Mouse (Mus musculus) bone marrow, adult 2 months (tissue): ENCODE measurements around the gene Snapc1. TPM values are rescaled to one million over a fixed set of nuclear protein-coding genes. Genes with fewer than 3 reads are reported as not detected.

Source experiments
- H3K27ac ChIP-seq: fragments of 200-500 bp; 2 replicates; pipeline ENCODE4 v1.5.1; 2012; ENCODE audit warnings: low read depth, mild to moderate bottlenecking, control low read depth, inconsistent platforms, low read length; ENCODE audit not compliant: control insufficient read depth, poor library complexity, insufficient read depth
- H3K4me1 ChIP-seq: fragments of 200-500 bp; 2 replicates; pipeline ENCODE4 v1.6.1; 2011; ENCODE audit warnings: low read length; ENCODE audit not compliant: control insufficient read depth, insufficient read depth
- H3K4me3 ChIP-seq: fragments of 200-500 bp; replicated peaks from 2 replicates; pipeline ENCODE3; 2011; ENCODE audit warnings: mild to moderate bottlenecking, low read depth, low read length, control low read depth; ENCODE audit not compliant: control insufficient read depth
- CTCF ChIP-seq: fragments of 200-500 bp; IDR thresholded peaks from 2 replicates; pipeline ENCODE4 v1.5.1; 2011; ENCODE audit warnings: low read length, control low read depth; ENCODE audit not compliant: control insufficient read depth, insufficient read depth
- POLR2A ChIP-seq: fragments of 200-500 bp; IDR thresholded peaks from 2 replicates; pipeline ENCODE4 v1.6.1; 2011; ENCODE audit warnings: low read depth, mild to moderate bottlenecking, control low read depth, low read length, borderline replicate concordance; ENCODE audit not compliant: control insufficient read depth
- whole genome bisulfite sequencing: fragments of 180-500 bp; shearing (Covaris S2); methylation state at CpG from one replicate; pipeline ENCODE4 v1.1.7; 2018; 5-methylcytosine and 5-hydroxymethylcytosine counted together
- polyA plus RNA-seq: library from polyadenylated mRNA; stranded (reverse); fragments of >200 nt; gene quantifications from 2 replicates; pipeline ENCODE4 v1.2.4, GENCODE M21; 2011; ENCODE audit warnings: low replicate concordance; ENCODE audit not compliant: missing spikeins, insufficient read depth, insufficient read length

Snapc1 gene
- polyA plus RNA-seq, 1 experiment, result 8.0 TPM

GRCm38 (mm10) chr12:74009448-74009911 is 45.2 kb downstream of the Snapc1 start:
- 19% methylated on average over 8 of the region's 8 CpGs for WGBS
- H3K4me3 ChIP-seq, result no peak overlapping the region
- TF ChIP-seq CTCF (peak; percentile 85), POLR2A (no peak)

GRCm38 (mm10) chr12:74013739-74014138 is 49.5 kb downstream of the Snapc1 start:
- H3K4me1 ChIP-seq, result no peaks in the 10 kb centered on the region
- WGBS, result 3% methylated on average over 6 of the region's 6 CpGs
- H3K27ac ChIP-seq, result no peak overlapping the region
- no peak for TF ChIP-seq POLR2A
- peak; percentile 93 for TF ChIP-seq CTCF
- no peak overlapping the region for H3K4me3 ChIP-seq

More at GRCm38 (mm10) chr12:74009448-74009911, 45.2 kb downstream of the Snapc1 start:
- Histone ChIP-seq H3K4me1 (no peaks in the 10 kb centered on the region), H3K27ac (no peak overlapping the region)

GRCm38 (mm10) chr12:74014739-74015270 is 50.5 kb downstream of the Snapc1 start:
- TF ChIP-seq POLR2A (no peak), CTCF (peak; percentile 42; the same call in 1 of the 2 replicates)
- H3K27ac ChIP-seq, result no peak overlapping the region
- 49% methylated on average over 7 of the region's 7 CpGs for WGBS
- H3K4me3 ChIP-seq, result no peak overlapping the region
- no peaks in the 10 kb centered on the region for H3K4me1 ChIP-seq

- 69% methylated on average over 5 of the region's 5 CpGs for WGBS
- Histone ChIP-seq H3K4me1 (no peaks in the 10 kb centered on the region), H3K27ac (no peak overlapping the region), H3K4me3 (no peak overlapping the region)
- TF ChIP-seq POLR2A, result no peak
- TF ChIP-seq CTCF, result no peak
Measured at GRCm38 (mm10) chr12:74015491-74015890, 51.2 kb downstream of the Snapc1 start.

- 76% methylated on average over 5 of the region's 5 CpGs for WGBS
- Histone ChIP-seq H3K4me3 (no peak overlapping the region), H3K27ac (no peak overlapping the region), H3K4me1 (no peaks in the 10 kb centered on the region)
- no peak for TF ChIP-seq POLR2A
- TF ChIP-seq CTCF, result no peak
Measured at GRCm38 (mm10) chr12:74023260-74023659, 59.0 kb downstream of the Snapc1 start.

- Histone ChIP-seq H3K4me3 (no peak overlapping the region), H3K27ac (no peak overlapping the region), H3K4me1 (no peaks in the 10 kb centered on the region)
- TF ChIP-seq CTCF, result no peak
- TF ChIP-seq POLR2A, result no peak
- WGBS, result 78% methylated on average over 2 of the region's 2 CpGs
Measured at GRCm38 (mm10) chr12:74024912-74025311, 60.6 kb downstream of the Snapc1 start.

Other genes starting within 250 kb of the Snapc1 start
- 4.4 and 10.4 TPM in 2 replicates for gene Hif1a, start 63.1 kb upstream of the Snapc1 start, polyA plus RNA-seq
- not detected in 2 replicates for gene Gm49321, start 26.8 kb upstream of the Snapc1 start, polyA plus RNA-seq
- gene Syt16, start 33.2 kb downstream of the Snapc1 start, polyA plus RNA-seq, result not detected in 2 replicates